Mouse (Mus musculus) limb, embryonic 15.5 days (tissue): ENCODE data around the gene Efcab14. TPM values are rescaled to one million over a fixed set of nuclear protein-coding genes. Genes with fewer than 3 reads are reported as not detected.
A peak's percentile ranks its signal among the peaks of the same experiment; 100 is the strongest.

Source experiments
- ATAC-seq: fragments of 200-750 bp; cut with Nextera tagmentation; 2 replicates; pipeline ENCODE4 v1.8.0; 2017; ENCODE audit warnings: low read depth, moderate TSS enrichment; ENCODE audit not compliant: insufficient number of reproducible peaks, low FRiP score, low TSS enrichment
- H3K27ac ChIP-seq: fragments of 300-500 bp; sonication (generic); 2 replicates; pipeline ENCODE4 v1.5.1; 2015; ENCODE audit warnings: moderate library complexity, mild to moderate bottlenecking, inconsistent platforms
- H3K27me3 ChIP-seq: fragments of 300-500 bp; sonication (generic); 2 replicates; pipeline ENCODE4 v1.6.1; 2015; ENCODE audit warnings: inconsistent platforms
- H3K36me3 ChIP-seq: fragments of 300-500 bp; sonication (generic); 2 replicates; pipeline ENCODE4 v1.6.1; 2015; ENCODE audit warnings: inconsistent platforms
- H3K4me1 ChIP-seq: fragments of 300-500 bp; sonication (generic); 2 replicates; pipeline ENCODE4 v1.6.1; 2015; ENCODE audit warnings: inconsistent platforms
- H3K4me2 ChIP-seq: fragments of 300-500 bp; sonication (generic); 2 replicates; pipeline ENCODE4 v1.6.1; 2015; ENCODE audit warnings: mild to moderate bottlenecking, inconsistent platforms
- H3K4me3 ChIP-seq: fragments of 300-500 bp; sonication (generic); 2 replicates; pipeline ENCODE4 v1.5.1; 2015; ENCODE audit warnings: mild to moderate bottlenecking, inconsistent platforms
- H3K9ac ChIP-seq: fragments of 300-500 bp; sonication (generic); 2 replicates; pipeline ENCODE4 v1.6.1; 2015; ENCODE audit warnings: inconsistent platforms
- H3K9me3 ChIP-seq: fragments of 300-500 bp; sonication (generic); 2 replicates; pipeline ENCODE4 v1.6.1; 2016; ENCODE audit warnings: inconsistent platforms
- WGBS: fragments of 180-500 bp; shearing (Covaris S2); methylation state at CpG from one replicate; pipeline ENCODE4 v1.1.7; 2015; 5-methylcytosine and 5-hydroxymethylcytosine counted together
- polyA plus RNA-seq: library from polyadenylated mRNA; unstranded; fragments of >200 nt; fragmentation: Nextera tagmentation; extraction: Ambion mirVana; gene quantifications from 2 replicates; pipeline ENCODE4 v1.2.1, GENCODE M21; 2015

Efcab14 gene
- 34.1 and 36.5 TPM in 2 replicates for polyA plus RNA-seq

DNA sequence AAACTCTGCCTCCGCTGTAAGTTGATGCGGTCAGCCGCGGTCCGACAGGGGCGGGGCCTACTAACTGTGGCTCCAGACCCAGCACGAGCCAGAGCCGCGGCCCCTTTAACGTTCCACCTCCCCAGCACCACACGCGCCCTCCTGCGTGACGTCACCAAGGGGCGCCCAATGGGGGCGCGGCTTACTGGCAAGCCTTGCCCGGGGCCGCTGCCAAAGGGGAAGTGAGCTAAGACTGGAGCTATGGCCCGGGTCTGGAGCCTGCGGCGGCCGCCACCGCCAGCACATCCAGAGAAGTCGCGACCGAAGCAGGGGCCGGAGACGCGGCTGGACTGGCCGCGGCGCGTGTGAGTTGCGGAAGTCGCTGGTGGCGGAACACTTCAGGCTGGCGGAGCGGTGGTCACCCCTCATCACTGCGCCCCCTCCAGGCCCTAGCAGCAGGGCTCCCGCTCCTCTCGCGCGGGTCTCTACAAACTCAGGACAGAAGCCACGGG is at the start of gene Efcab14:
TSS of gene Efcab14 (plus strand) at position 194 of the 491 bp plus-strand sequence.
- Histone ChIP-seq H3K36me3 (peaks cover 22% of the 10 kb centered on the region), H3K27ac (peak within 1 kb of the TSS; percentile 90), H3K4me2 (peak within 1 kb of the TSS; percentile 67), H3K9me3 (no peaks in the 10 kb centered on the region), H3K4me3 (peak within 1 kb of the TSS; percentile 82), H3K4me1 (peaks cover 14% of the 10 kb centered on the region), H3K9ac (peak within 1 kb of the TSS; percentile 84), H3K27me3 (0 out of 2 replicates have a peak, but pooled peaks cover 4% of the 10 kb centered on the region)
- ATAC-seq = peak; percentile 98
- WGBS = under 1% methylated on average over 45 of the region's 45 CpGs

DNA sequence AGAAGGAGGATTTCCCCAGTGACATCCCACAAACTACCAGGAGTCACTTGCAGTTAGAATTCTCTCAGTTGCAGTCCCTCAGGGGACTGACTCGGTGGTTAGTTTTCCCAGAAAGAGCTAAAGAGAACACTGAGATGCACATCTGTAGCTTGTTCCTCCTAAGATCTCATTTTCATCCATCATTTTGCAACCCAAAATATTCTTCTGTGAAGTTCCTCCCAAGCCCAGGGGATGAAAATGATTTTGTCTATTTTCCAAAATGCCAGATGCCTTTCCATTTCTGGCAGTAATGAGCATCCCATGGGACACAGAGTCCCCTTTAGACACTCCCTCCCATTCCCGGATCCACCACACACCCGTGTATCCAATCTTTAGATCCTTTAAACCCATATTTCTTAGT is 36.1 kb upstream of the Efcab14 start:
- no peak overlapping the region for H3K9ac ChIP-seq
- no peaks in the 10 kb centered on the region for H3K27me3 ChIP-seq
- WGBS = 69% methylated on average over 3 of the region's 3 CpGs
- no peaks in the 10 kb centered on the region for H3K36me3 ChIP-seq
- H3K4me3 ChIP-seq = no peak overlapping the region
- no peak overlapping the region for H3K4me2 ChIP-seq
- H3K9me3 ChIP-seq = no peaks in the 10 kb centered on the region
- no peak for ATAC-seq
- no peaks in the 10 kb centered on the region for H3K4me1 ChIP-seq
- H3K27ac ChIP-seq = no peak overlapping the region

GRCm38 (mm10) chr4:115703927-115704505 is 33.5 kb upstream of the Efcab14 start:
- WGBS = 74% methylated on average over 2 of the region's 2 CpGs

DNA sequence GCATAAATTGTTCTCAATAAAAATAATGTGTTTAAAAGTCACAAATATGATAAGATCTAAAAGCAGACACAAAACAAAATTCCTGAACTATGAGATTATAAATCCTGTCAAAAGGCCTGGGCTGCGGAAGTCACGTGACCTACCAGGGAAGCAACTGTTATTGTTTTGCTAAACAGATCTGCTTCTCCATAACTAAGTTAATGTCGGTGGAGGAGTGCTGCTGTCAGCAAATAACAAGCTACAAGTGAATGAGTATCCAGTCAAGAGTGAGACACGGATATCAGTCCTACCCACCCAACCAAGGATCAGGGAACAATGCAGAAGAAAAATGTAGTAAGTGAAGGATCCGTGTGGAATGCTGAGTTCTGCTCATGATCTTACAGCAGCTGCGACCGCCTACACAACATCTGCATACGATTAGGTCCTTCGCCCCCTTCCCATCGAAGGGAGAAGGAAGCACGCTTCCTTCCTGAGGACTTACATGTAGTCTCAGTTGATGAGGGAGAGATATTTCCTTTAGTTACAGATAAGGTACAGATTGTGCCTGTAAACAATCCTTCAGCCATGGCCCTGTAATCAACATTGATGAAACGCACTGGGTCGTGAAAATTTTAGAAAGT is 28.5 kb upstream of the Efcab14 start:
- no peak for ATAC-seq
- WGBS = 39% methylated on average over 13 of the region's 13 CpGs
- Histone ChIP-seq H3K9me3 (no peaks in the 10 kb centered on the region), H3K4me1 (peaks cover 7% of the 10 kb centered on the region; the same call in 1 of the 2 replicates), H3K4me3 (no peak overlapping the region), H3K27ac (no peak overlapping the region), H3K4me2 (no peak overlapping the region), H3K27me3 (no peaks in the 10 kb centered on the region), H3K36me3 (no peaks in the 10 kb centered on the region), H3K9ac (no peak overlapping the region)

More at GRCm38 (mm10) chr4:115703927-115704505, 33.5 kb upstream of the Efcab14 start:
- no peak for ATAC-seq
- Histone ChIP-seq H3K9me3 (no peaks in the 10 kb centered on the region), H3K27me3 (no peaks in the 10 kb centered on the region), H3K4me1 (no peaks in the 10 kb centered on the region), H3K27ac (no peak overlapping the region), H3K4me2 (no peak overlapping the region), H3K36me3 (no peaks in the 10 kb centered on the region), H3K9ac (no peak overlapping the region), H3K4me3 (no peak overlapping the region)

DNA sequence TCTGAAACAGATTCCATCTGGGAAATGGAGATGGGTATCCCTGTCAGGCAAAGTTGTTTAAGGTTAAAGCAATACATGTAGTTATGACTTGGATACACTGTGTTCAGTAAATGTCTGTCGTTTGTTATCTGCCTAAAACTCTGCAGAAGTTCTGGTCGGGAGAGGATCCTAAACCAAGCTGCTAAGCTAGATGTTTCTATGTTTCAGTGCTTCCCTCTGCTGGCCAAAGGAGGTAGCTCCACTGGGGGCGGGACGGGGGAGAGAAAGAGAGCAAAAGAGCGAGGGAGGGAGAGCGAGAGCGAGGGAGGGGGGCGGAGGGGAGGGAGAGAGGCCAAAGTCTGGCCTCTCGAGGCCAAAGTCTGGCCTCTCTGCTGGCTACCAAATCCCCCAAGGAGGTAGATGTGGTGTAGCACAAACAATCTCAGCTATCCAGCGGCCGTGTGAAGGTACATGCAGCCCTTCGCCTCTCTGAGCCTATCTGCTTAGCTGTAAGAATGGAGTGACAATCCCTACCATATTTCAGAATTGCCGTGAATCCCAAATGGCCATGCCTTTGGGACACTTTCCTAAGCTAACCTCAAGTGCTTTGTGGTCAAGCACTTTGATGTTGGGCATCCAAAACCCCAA is 27.6 kb upstream of the Efcab14 start:
- no peaks in the 10 kb centered on the region for H3K36me3 ChIP-seq
- H3K4me3 ChIP-seq = no peak overlapping the region
- 13% methylated on average over 12 of the region's 13 CpGs for WGBS
- peaks cover 7% of the 10 kb centered on the region; the same call in 1 of the 2 replicates for H3K4me1 ChIP-seq
- H3K27ac ChIP-seq = no peak overlapping the region
- H3K4me2 ChIP-seq = peak overlapping the region; percentile 12; the same call in 1 of the 2 replicates
- no peaks in the 10 kb centered on the region for H3K9me3 ChIP-seq
- ATAC-seq = no peak
- H3K9ac ChIP-seq = no peak overlapping the region
- H3K27me3 ChIP-seq = no peaks in the 10 kb centered on the region

DNA sequence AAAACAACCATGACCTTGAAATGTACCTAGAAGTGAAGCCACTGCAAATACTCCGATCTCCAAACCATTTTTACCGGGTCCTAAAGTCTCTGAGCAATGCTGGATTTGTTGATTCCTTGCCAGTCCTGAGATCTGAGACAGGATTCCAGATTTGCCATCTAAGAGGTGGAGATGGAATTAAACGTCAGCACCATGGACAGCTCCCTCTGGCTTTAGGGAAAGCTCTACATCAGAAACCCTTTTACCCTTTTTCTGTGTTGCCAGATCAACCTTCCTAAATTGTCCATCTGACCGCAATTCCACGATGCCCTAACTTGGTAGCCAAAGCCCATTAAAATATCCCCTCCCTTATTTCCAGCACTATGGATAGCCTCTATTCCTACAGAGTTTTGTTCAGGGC is 8.8 kb upstream of the Efcab14 start:
- no peaks in the 10 kb centered on the region for H3K4me1 ChIP-seq
- no peak overlapping the region for H3K9ac ChIP-seq
- 11% methylated on average over 5 of the region's 5 CpGs for WGBS

DNA sequence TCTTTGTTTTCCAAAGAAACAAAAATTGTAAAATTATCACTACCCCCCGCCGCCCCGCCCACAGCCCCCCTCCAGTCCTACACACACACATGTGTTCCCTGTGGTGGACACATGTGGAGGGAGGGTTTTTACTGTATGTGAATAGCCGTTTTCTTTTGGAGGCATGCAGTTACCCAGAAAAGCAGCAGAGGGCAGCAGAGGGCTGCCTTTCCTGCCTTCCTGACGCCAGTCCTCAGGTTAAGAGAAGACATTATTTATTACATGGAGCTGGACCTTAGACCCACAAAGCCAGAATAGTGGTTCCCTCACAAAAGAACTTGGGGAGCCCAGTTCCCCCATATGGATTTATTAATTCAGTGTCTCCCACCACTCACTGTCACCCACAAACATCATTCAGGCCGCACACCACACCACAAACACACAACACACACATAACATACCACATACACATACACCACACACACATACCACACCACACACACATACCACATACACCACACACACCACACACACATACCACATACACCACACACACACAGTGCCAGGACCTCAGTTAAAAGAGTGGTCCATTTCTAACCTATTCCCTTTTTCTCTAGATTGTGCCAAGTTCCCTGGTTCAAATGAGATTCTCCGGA is 5.8 kb upstream of the Efcab14 start:
- no peaks in the 10 kb centered on the region for H3K9me3 ChIP-seq
- H3K36me3 ChIP-seq = no peaks in the 10 kb centered on the region
- H3K4me3 ChIP-seq = no peak overlapping the region
- no peak overlapping the region for H3K4me2 ChIP-seq
- H3K4me1 ChIP-seq = no peaks in the 10 kb centered on the region
- H3K9ac ChIP-seq = no peak overlapping the region
- H3K27me3 ChIP-seq = 0 out of 2 replicates have a peak, but pooled peaks cover 5% of the 10 kb centered on the region
- H3K27ac ChIP-seq = no peak overlapping the region
- no peak for ATAC-seq
- WGBS = 21% methylated on average over 7 of the region's 7 CpGs

More for the DNA sequence above, 8.8 kb upstream of the Efcab14 start:
- Histone ChIP-seq H3K4me3 (no peak overlapping the region), H3K36me3 (no peaks in the 10 kb centered on the region), H3K27ac (no peak overlapping the region), H3K27me3 (0 out of 2 replicates have a peak, but pooled peaks cover 5% of the 10 kb centered on the region), H3K4me2 (no peak overlapping the region), H3K9me3 (no peaks in the 10 kb centered on the region)
- no peak for ATAC-seq

GRCm38 (mm10) chr4:115732223-115732818 is 5.2 kb upstream of the Efcab14 start:
- no peak for ATAC-seq
- 52% methylated on average over 3 of the region's 3 CpGs for WGBS
- no peak overlapping the region for H3K4me2 ChIP-seq
- no peaks in the 10 kb centered on the region for H3K9me3 ChIP-seq
- H3K36me3 ChIP-seq = no peaks in the 10 kb centered on the region
- no peak overlapping the region for H3K27ac ChIP-seq
- no peaks in the 10 kb centered on the region for H3K4me1 ChIP-seq
- H3K4me3 ChIP-seq = no peak overlapping the region
- no peak overlapping the region for H3K9ac ChIP-seq
- H3K27me3 ChIP-seq = 0 out of 2 replicates have a peak, but pooled peaks cover 5% of the 10 kb centered on the region

DNA sequence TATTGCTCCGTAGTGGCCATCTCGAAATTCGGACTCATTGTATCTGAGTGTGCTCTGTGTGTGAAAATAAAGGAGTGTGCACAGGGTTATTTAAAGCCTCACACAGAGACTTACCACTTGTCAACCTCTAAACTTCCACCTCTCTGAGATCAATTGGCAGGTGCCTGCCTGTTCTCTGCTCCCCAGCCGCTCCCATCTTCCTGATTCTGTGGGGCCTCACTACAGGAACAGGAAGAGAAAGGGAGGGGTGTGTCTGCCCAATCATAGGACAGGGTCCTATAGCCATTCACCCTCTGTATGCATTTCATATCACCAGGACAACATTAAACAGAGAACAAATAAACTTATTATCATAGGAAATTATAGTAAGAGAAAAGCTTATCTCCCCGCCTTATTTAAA is 3.8 kb upstream of the Efcab14 start:
- peaks cover 6% of the 10 kb centered on the region for H3K4me1 ChIP-seq
- H3K36me3 ChIP-seq = no peaks in the 10 kb centered on the region
- H3K4me3 ChIP-seq = no peak overlapping the region
- no peak overlapping the region for H3K9ac ChIP-seq
- WGBS = 68% methylated on average over 5 of the region's 5 CpGs
- H3K27ac ChIP-seq = no peak overlapping the region
- no peak for ATAC-seq
- 0 out of 2 replicates have a peak, but pooled peaks cover 5% of the 10 kb centered on the region for H3K27me3 ChIP-seq
- H3K9me3 ChIP-seq = no peaks in the 10 kb centered on the region
- H3K4me2 ChIP-seq = no peak overlapping the region

- H3K27ac ChIP-seq = no peak overlapping the region
- no peak for ATAC-seq
- no peak overlapping the region for H3K4me3 ChIP-seq
- 61% methylated on average over 4 of the region's 4 CpGs for WGBS
- no peaks in the 10 kb centered on the region for H3K9me3 ChIP-seq
- 0 out of 2 replicates have a peak, but pooled peaks cover under 1% of the 10 kb centered on the region for H3K36me3 ChIP-seq
- peaks cover 14% of the 10 kb centered on the region for H3K4me1 ChIP-seq
- H3K9ac ChIP-seq = no peak overlapping the region
- no peak overlapping the region for H3K4me2 ChIP-seq
- 0 out of 2 replicates have a peak, but pooled peaks cover 5% of the 10 kb centered on the region for H3K27me3 ChIP-seq
These were observed 2.7 kb upstream of the Efcab14 start for GRCm38 (mm10) chr4:115734867-115735266.

- no peaks in the 10 kb centered on the region for H3K9me3 ChIP-seq
- H3K27ac ChIP-seq = no peak overlapping the region
- WGBS = 39% methylated on average over 13 of the region's 13 CpGs
- H3K4me2 ChIP-seq = peak overlapping the region; percentile 67
- peaks cover 22% of the 10 kb centered on the region for H3K36me3 ChIP-seq
- peaks cover 14% of the 10 kb centered on the region for H3K4me1 ChIP-seq
- no peak for ATAC-seq
- H3K27me3 ChIP-seq = no peaks in the 10 kb centered on the region
- H3K9ac ChIP-seq = peak overlapping the region; percentile 84
- peak overlapping the region; percentile 82 for H3K4me3 ChIP-seq
These were observed 989 bp downstream of the Efcab14 start for GRCm38 (mm10) chr4:115738481-115738985.
